Mouse (Mus musculus): ENCODE data around the gene Ppfibp2.

The Ppfibp2 gene

DNA sequence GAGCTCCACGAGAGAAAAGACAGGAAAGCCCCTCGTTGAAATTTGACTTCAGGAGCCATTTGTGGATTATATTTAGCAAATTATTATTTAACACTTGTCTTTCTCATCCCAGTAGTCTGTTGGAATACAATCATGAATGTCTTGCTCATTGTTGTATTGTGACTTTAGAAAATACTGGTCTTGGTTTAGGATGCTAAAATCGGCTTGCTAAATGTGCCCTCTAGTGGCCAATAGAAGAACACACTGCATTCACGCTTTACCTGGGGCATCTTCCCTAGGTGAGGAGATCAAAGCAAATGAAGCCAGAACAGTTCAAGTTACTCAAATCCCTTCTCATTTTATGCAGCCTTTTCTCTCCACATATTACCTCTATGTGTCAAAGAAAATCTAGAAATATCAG lies 184.6 kb downstream of the Ppfibp2 start:
- in situ Hi-C loops (cut with MboI; ENCODE audit: low pct_unique_long_range_greater_than_20kb in 1 of 2, low sequenced_read_pairs in 2 of 2, unreplicated experiment in 1 of 2), result no loop called here

DNA sequence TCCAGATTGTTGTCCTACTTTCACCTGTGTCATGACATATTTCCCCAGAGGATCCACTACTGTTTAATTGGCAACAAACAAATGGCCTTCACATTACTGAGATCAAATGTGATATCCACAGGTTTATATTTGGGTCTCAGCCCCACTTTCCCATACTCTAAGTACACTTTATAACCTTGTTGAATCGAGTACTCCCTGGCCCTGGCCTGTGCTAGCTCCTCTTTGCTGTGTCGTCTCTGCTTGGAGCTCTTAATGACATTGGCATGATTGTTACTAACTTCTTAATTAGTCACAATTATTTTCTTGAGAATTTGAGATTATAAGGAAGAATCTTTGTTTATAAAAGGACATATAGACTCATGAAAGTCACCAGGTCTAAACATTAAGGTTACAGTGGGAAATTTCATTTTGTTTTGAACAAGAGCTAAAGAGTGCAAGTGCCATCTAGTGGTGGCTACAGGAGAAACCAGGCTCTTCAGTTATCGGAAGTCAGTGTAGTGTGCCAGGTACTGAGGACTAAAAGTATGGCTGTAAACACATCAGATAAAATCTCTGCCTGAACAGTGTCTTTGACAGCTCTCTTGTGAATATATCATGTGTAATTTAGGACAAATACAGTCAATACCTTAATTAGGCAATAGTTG lies 193.1 kb downstream of the Ppfibp2 start:
- in situ Hi-C loops (cut with MboI; ENCODE audit: low pct_unique_long_range_greater_than_20kb in 1 of 2, low sequenced_read_pairs in 2 of 2, unreplicated experiment in 1 of 2), result loop anchor here in 1 of 2 experiments (5.0 kb wide), 1 partner anchor 36 kb away; no protein-coding TSS in a partner anchor

DNA sequence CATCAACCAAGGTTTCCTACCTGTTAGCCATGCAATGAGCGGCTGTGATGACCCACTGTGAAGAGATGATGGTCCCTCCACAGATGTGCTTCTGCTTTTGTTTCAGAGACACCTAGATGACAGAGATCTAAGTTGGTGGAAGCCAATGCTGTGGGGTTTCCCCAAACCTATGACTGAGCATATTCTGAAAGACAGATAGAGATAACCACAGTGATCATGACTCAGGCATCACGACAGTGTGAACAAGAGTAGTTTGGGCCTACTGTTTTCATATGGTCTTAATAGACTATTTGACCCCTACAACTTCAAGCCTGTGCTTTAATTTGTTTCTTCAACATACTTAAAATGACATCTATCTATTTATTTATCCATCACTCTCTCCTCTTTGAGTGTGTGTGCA lies 201.5 kb downstream of the Ppfibp2 start:
- in situ Hi-C loops (cut with MboI; ENCODE audit: low pct_unique_long_range_greater_than_20kb in 1 of 2, low sequenced_read_pairs in 2 of 2, unreplicated experiment in 1 of 2), result no loop called here
